16 mouse cellular contexts compared by ENCODE assay signal in the genomic region with DNA sequence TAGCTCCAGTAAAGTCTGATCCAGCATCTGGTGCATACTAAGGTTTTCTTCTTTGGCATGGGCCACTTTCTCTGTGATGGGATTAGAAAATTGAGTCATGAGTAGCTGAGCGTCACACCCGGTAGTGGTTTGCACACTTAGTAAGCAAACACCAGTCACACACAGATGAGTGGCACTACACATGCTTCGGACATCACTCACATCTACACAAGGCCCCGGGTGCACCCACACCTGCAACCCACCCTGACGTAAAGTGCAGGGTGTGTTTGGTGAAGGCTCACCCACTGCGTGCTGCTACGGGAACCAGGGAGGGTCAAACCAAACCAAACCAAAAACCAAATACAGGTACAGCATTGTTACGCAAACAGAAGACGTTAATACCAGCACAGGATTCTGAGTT.
"Had no signal": no experiment of that assay in that cellular context is flagged by ENCODE, and none has a peak within 500 bp of the region (broad histone marks: within the 10 kb centered on the region; RNA-seq: fewer than 3 reads in every experiment).

No protein-coding gene starts in this region.

- H3K4me3 ChIP-seq: limb, embryonic 12.5 days; lung, embryonic 15.5 days; megakaryocyte, embryonic 14.5 days; midbrain, embryonic 15.5 days; neural tube, embryonic 13.5 days; stomach, embryonic 15.5 days had no signal

- DNase-seq: kidney, adult 11 months; kidney, adult 9 months; kidney, postnatal 36 days; retina, postnatal 1 day; right cerebral cortex, postnatal 4 days; thymus, adult 18-20 months; thymus, postnatal 14 days had no signal

- H3K4me1 ChIP-seq: limb, embryonic 12.5 days; midbrain, embryonic 15.5 days; stomach, embryonic 15.5 days had no signal

- H3K4me2 ChIP-seq: limb, embryonic 12.5 days; lung, embryonic 15.5 days; midbrain, embryonic 11.5 days; midbrain, embryonic 15.5 days; neural tube, embryonic 13.5 days; stomach, embryonic 15.5 days had no signal

- H3K27me3 ChIP-seq: limb, embryonic 12.5 days; lung, embryonic 15.5 days; megakaryocyte, embryonic 14.5 days; midbrain, embryonic 15.5 days; neural tube, embryonic 13.5 days; stomach, embryonic 15.5 days had no signal

- H3K9ac ChIP-seq: limb, embryonic 12.5 days; lung, embryonic 15.5 days; midbrain, embryonic 15.5 days; neural tube, embryonic 13.5 days; stomach, embryonic 15.5 days had no signal

- H3K9me3 ChIP-seq: limb, embryonic 12.5 days; lung, embryonic 15.5 days; megakaryocyte, embryonic 14.5 days; midbrain, embryonic 15.5 days; neural tube, embryonic 13.5 days; stomach, embryonic 15.5 days had no signal

- ATAC-seq: midbrain, embryonic 15.5 days had no signal

- H3K27ac ChIP-seq: kidney, postnatal 0 days; limb, embryonic 12.5 days; lung, embryonic 15.5 days; macrophage; midbrain, embryonic 15.5 days; neural tube, embryonic 13.5 days; stomach, embryonic 15.5 days had no signal
